Mouse (Mus musculus): ENCODE results near the gene Gmeb2.

DNA sequence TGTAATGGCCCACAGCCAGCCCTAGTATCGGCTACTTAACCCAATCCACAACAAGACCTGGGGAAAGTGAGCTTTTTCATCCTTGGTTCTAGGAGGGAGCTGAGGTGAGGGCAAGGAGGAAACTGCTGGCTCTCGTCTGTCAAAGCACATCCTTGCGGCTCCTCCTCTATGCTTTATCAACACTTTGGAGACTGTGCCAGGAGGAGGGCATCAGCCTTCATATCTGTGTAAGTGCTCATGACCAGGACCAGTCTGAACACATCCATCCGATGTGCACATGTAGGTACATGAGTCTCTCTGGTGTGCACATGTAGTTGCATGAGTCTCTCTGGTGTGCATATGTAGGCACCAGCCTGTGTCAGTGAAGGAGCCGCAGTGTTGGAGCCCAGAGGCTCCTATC lies 82.2 kb downstream of the Gmeb2 start:
- no peak for TF ChIP-seq POLR2A (IDR thresholded peaks at IDR 0.05; ENCODE audit: low read depth, low read length)
- no peak for TF ChIP-seq CTCF (conservative IDR thresholded peaks at IDR 0.05; ENCODE audit: insufficient read depth, insufficient read length, low read depth, low read length)

Measured in kidney, adult 2 months (tissue).